Mouse (Mus musculus) lung, adult 2 months (tissue): ENCODE results near the gene Noc3l.

ENCODE experiments used
- CTCF ChIP-seq: fragments of 200-500 bp; IDR thresholded peaks from 2 replicates; pipeline ENCODE4 v1.5.1; 2011; ENCODE audit warnings: mild to moderate bottlenecking, low read length, control low read depth; ENCODE audit not compliant: insufficient read depth
- POLR2A ChIP-seq: fragments of 200-500 bp; IDR thresholded peaks from 2 replicates; pipeline ENCODE4 v1.6.1; 2011; ENCODE audit warnings: low read depth, mild to moderate bottlenecking, control low read depth, low read length, borderline replicate concordance; ENCODE audit errors: extremely low read depth

- TF ChIP-seq POLR2A (no peak), CTCF (no peak)
Measured at GRCm38 (mm10) chr19:38758685-38759472, 60.2 kb downstream of the Noc3l start.
